ENCODE assay signal across 22 mouse cellular contexts in the genomic region with DNA sequence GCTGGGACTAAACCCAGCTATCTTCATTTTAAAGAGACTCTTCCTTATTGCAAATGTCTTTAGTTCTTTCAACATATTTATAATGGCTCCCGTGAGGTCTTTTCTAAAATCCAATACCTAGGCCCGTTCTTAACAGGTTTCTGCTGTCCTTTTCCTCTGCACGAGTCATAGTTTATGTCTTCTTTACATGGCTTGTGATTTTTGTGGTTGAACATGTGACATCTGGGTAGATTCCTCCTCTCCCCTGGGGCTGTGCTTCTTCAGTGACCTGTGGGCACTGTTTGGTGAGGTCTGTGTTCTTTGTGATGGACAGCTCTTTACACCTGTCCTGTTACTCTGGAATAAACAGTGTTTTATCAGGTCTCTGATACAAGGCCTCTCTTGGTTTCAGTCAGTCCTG.
"Had no signal": no experiment of that assay in that cellular context is flagged by ENCODE, and none has a peak within 500 bp of the region (broad histone marks: within the 10 kb centered on the region; RNA-seq: fewer than 3 reads in every experiment).

No protein-coding gene starts in this region.

- H3K36me3 ChIP-seq: heart, embryonic 13.5 days; heart, embryonic 15.5 days; hindbrain, embryonic 13.5 days; hindbrain, embryonic 15.5 days; kidney, embryonic 15.5 days; limb, embryonic 13.5 days; limb, embryonic 15.5 days; liver, embryonic 13.5 days had no signal

- DNase-seq: gastrocnemius, adult 2 months; gastrocnemius, postnatal 10 days; gastrocnemius, postnatal 25 days; heart, adult 18-20 months; heart, postnatal 14 days; heart, postnatal 36 days; kidney, adult 11 months; kidney, adult 2 months; kidney, adult 9 months; kidney, postnatal 14 days; kidney, postnatal 36 days; layer of hippocampus, adult 9-11 months; layer of hippocampus, postnatal 36 days; left cerebral cortex, postnatal 4 days; liver, embryonic 13.5 days had no signal

- H3K27me3 ChIP-seq: heart, embryonic 13.5 days; heart, embryonic 15.5 days; hindbrain, embryonic 13.5 days; hindbrain, embryonic 15.5 days; kidney, embryonic 15.5 days; limb, embryonic 13.5 days; limb, embryonic 15.5 days; liver, embryonic 13.5 days had no signal
